Mouse (Mus musculus): ENCODE results near the gene Copz2. TPM values are rescaled to one million over a fixed set of nuclear protein-coding genes. Genes with fewer than 3 reads are reported as not detected.
A peak's percentile ranks its signal among the peaks of the same experiment; 100 is the strongest.

Gene Copz2
- polyA plus RNA-seq, 1 experiment from 2014 or later, result 105 TPM

MicroRNA genes within 50 kb of the gene (microRNA counts, 519-probe panel; counts per million panel counts)
- microRNA mmu-miR-152, result 6,336 counts per million, percentile 82 among the panel's probes with 10 or more counts

Small RNAs within 50 kb of the gene (microRNA-seq; reads per million reads assigned to microRNA genes)
- 186 reads per million, percentile 69 among the genes with 10 or more reads in this experiment for gene Mir152 (ENCODE audit: borderline number of aligned reads)

Other genes with a start within 250 kb of the Copz2 start
- gene Snx11, start 72.3 kb upstream of the Copz2 start, polyA plus RNA-seq (2014; fragmentation: Nextera tagmentation; extraction: Ambion mirVana), result 6.8 and 7.0 TPM in 2 replicates
- gene Cbx1, start 60.7 kb upstream of the Copz2 start, polyA plus RNA-seq (2014; fragmentation: Nextera tagmentation; extraction: Ambion mirVana), result 50.7 and 60.0 TPM in 2 replicates
- 36.5 and 44.0 TPM in 2 replicates for gene Nfe2l1, start 19.9 kb upstream of the Copz2 start, polyA plus RNA-seq (2014; fragmentation: Nextera tagmentation; extraction: Ambion mirVana)
- 52.5 and 60.2 TPM in 2 replicates for gene Cdk5rap3, start 66.6 kb downstream of the Copz2 start, polyA plus RNA-seq (2014; fragmentation: Nextera tagmentation; extraction: Ambion mirVana)
- gene Prr15l, start 78.2 kb downstream of the Copz2 start, polyA plus RNA-seq (2014; fragmentation: Nextera tagmentation; extraction: Ambion mirVana), result 0.23 and 0.50 TPM in 2 replicates
- 63.9 and 68.0 TPM in 2 replicates for gene Pnpo, start 94.1 kb downstream of the Copz2 start, polyA plus RNA-seq (2014; fragmentation: Nextera tagmentation; extraction: Ambion mirVana)
- gene Sp2, start 133.1 kb downstream of the Copz2 start, polyA plus RNA-seq (2014; fragmentation: Nextera tagmentation; extraction: Ambion mirVana), result 17.3 and 17.9 TPM in 2 replicates
- 0.07 and 0.11 TPM in 2 replicates for gene Sp6, start 163.5 kb downstream of the Copz2 start, polyA plus RNA-seq (2014; fragmentation: Nextera tagmentation; extraction: Ambion mirVana)
- 13.9 and 16.6 TPM in 2 replicates for gene Scrn2, start 180.1 kb downstream of the Copz2 start, polyA plus RNA-seq (2014; fragmentation: Nextera tagmentation; extraction: Ambion mirVana)
- gene Lrrc46, start 191.5 kb downstream of the Copz2 start, polyA plus RNA-seq (2014; fragmentation: Nextera tagmentation; extraction: Ambion mirVana), result 0.59 and 0.93 TPM in 2 replicates
- 83.9 and 87.2 TPM in 2 replicates for gene Mrpl10, start 191.7 kb downstream of the Copz2 start, polyA plus RNA-seq (2014; fragmentation: Nextera tagmentation; extraction: Ambion mirVana)
- 3.9 and 4.1 TPM in 2 replicates for gene Osbpl7, start 200.8 kb downstream of the Copz2 start, polyA plus RNA-seq (2014; fragmentation: Nextera tagmentation; extraction: Ambion mirVana)